ENCODE assay signal across 13 mouse cellular contexts in the genomic region with DNA sequence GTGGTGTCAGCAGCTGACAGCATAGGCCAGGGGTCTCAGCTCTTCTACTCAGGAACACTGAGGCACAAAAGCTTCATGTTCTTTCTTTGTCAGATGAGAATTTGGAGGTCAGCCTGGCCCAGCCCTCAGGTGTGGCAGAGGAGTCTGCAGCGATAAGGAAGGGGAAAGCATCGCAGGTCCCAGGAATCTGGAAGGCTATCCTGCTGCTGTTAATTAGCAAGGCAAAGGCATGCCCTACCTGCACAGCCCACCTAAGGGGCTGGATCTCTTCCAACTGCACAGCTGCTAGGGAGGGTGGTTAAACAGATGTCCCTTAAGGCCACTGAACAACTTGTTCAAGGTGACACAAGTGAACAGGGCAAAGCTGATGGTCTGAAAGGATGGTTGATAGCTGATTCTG. TPM values are rescaled to one million over a fixed set of nuclear protein-coding genes. Genes with fewer than 3 reads are reported as not detected.
"Had no signal": no experiment of that assay in that cellular context is flagged by ENCODE, and none has a peak within 500 bp of the region (broad histone marks: within the 10 kb centered on the region; RNA-seq: fewer than 3 reads in every experiment).

No protein-coding gene starts in this region.

- H3K27me3 ChIP-seq: limb, embryonic 15.5 days; midbrain, embryonic 12.5 days; neural tube, embryonic 13.5 days; stomach, embryonic 15.5 days had no signal

- H3K4me2 ChIP-seq: limb, embryonic 15.5 days; liver, embryonic 12.5 days; midbrain, embryonic 12.5 days; neural tube, embryonic 13.5 days had no signal

- H3K9ac ChIP-seq: limb, embryonic 15.5 days; liver, embryonic 12.5 days; lung, embryonic 14.5 days; midbrain, embryonic 12.5 days; neural tube, embryonic 13.5 days; stomach, embryonic 15.5 days had no signal

- H3K9me3 ChIP-seq: limb, embryonic 15.5 days; liver, embryonic 12.5 days; midbrain, embryonic 12.5 days; neural tube, embryonic 13.5 days; stomach, embryonic 15.5 days had no signal

- H3K36me3 ChIP-seq: limb, embryonic 15.5 days; liver, embryonic 12.5 days; midbrain, embryonic 12.5 days; neural tube, embryonic 13.5 days; stomach, embryonic 15.5 days had no signal

- H3K27ac ChIP-seq: limb, embryonic 15.5 days; liver, embryonic 12.5 days; midbrain, embryonic 12.5 days; neural tube, embryonic 13.5 days had no signal

- ATAC-seq: liver, embryonic 12.5 days; midbrain, embryonic 16.5 days had no signal

- H3K4me3 ChIP-seq: limb, embryonic 15.5 days; liver, embryonic 12.5 days; midbrain, embryonic 12.5 days; neural tube, embryonic 13.5 days; stomach, embryonic 15.5 days had no signal

- DNase-seq: lung, embryonic 14.5 days; lung, postnatal 10 days; lung, postnatal 4 days; right cerebral cortex, postnatal 4 days; thymus, postnatal 4 days had no signal

RNA-seq across cellular contexts. Expression of a gene that starts 0.6 kb away (rescaled TPM):
- total RNA-seq: megakaryocyte-erythroid progenitor cell, adult 5-6 weeks had no signal
- polyA plus RNA-seq: limb, embryonic 11.5 days; limb, embryonic 15.5 days; neural tube, embryonic 13.5 days had no signal
